In the genomic region with DNA sequence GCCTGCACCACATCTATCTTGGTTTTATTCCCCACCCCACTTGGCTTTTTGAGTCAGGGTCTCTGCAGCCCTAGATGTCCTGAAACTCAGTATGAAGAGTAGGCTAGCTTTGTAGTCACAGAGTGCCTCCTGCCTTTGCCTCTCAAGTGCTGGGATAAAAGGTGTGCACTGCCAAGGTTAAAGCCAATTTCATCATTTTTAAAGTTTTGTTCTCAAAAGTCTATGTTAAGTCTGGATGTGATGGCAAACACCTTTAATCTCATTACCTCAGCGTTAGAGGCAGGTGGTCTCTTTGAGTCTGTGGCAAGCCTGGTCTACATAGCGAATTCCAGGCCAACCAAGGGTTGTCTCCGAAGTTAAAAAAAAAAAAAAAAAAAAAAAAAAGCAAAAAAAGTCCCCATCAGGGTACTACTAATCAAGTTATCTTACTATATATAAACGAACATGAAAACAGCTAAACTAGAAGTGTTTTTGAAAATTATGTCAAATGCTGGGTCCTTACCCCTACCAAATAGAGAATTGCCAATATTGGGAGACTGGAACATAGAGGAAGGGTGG, we compare ENCODE assay signal across 9 mouse cellular contexts. TPM values are rescaled to one million over a fixed set of nuclear protein-coding genes. Genes with fewer than 3 reads are reported as not detected.
A peak's percentile ranks its signal among the peaks of the same experiment; 100 is the strongest.
DNase-seq lines count a peak whose midpoint lies in the region; ATAC-seq and TF ChIP-seq lines count a peak whose summit lies in the region.
"Had no signal": no experiment of that assay in that cellular context is flagged by ENCODE, and none has a peak within 500 bp of the region (broad histone marks: within the 10 kb centered on the region; RNA-seq: fewer than 3 reads in every experiment).

No protein-coding gene starts in this region.

- no peak for TF ChIP-seq POLR2A in ES-Bruce4 (IDR thresholded peaks at IDR 0.05; ENCODE audit: insufficient read depth, low read length)

- H3K27ac ChIP-seq in heart, embryonic 11.5 days (ENCODE audit: low read depth, low read length) = peak overlapping the region; percentile 94; the same call in 1 of the 2 replicates
- H3K27ac ChIP-seq in ES-Bruce4 (ENCODE audit: insufficient read depth, low read length) = no peak overlapping the region
- peak overlapping the region; percentile 94 for H3K27ac ChIP-seq in heart, embryonic 16.5 days (ENCODE audit: low read length)
- peak overlapping the region; percentile 98; the same call in 1 of the 2 replicates for H3K27ac ChIP-seq in liver, postnatal 0 days (ENCODE audit: low read depth)

- peaks cover 7% of the 10 kb centered on the region; the same call in 1 of the 2 replicates for H3K4me1 ChIP-seq in heart, embryonic 11.5 days (ENCODE audit: control insufficient read depth, insufficient read depth, low read length)
- H3K4me1 ChIP-seq in ES-Bruce4 (ENCODE audit: control insufficient read depth, insufficient read depth, low read length) = no peaks in the 10 kb centered on the region
- H3K4me1 ChIP-seq in heart, embryonic 16.5 days (ENCODE audit: control insufficient read depth, insufficient read depth, low read length) = peaks cover 11% of the 10 kb centered on the region
- peaks cover 33% of the 10 kb centered on the region for H3K4me1 ChIP-seq in liver, postnatal 0 days (ENCODE audit: insufficient read depth)

- no peak for TF ChIP-seq EP300 in ES-Bruce4 (IDR thresholded peaks at IDR 0.05; ENCODE audit: insufficient read depth, low read depth, low read length)
- no peak for TF ChIP-seq EP300 in liver, postnatal 0 days (IDR thresholded peaks at IDR 0.05; ENCODE audit: low read depth)

- H3K36me3 ChIP-seq in heart, embryonic 11.5 days (ENCODE audit: control insufficient read depth, insufficient read depth, low read length) = no peaks in the 10 kb centered on the region
- peaks cover 14% of the 10 kb centered on the region; the same call in 1 of the 2 replicates for H3K36me3 ChIP-seq in ES-Bruce4 (ENCODE audit: control insufficient read depth, insufficient read depth, low read length, poor library complexity, severe bottlenecking)
- peaks cover 3% of the 10 kb centered on the region; the same call in 1 of the 2 replicates for H3K36me3 ChIP-seq in heart, embryonic 16.5 days (ENCODE audit: control insufficient read depth, insufficient read depth)
- H3K36me3 ChIP-seq in liver, postnatal 0 days (replicated peaks; ENCODE audit: insufficient read depth, low read length) = no peaks in the 10 kb centered on the region

- DNase-seq in heart, adult 18-20 months = no peak
- no peak for DNase-seq in liver, postnatal 0 days
- no peak for DNase-seq in thymus, adult 18-20 months
- DNase-seq in adrenal gland, postnatal 4 days (ENCODE audit: low spot score in 2 of 2) = no peak
- DNase-seq: lung, postnatal 14 days had no signal

- H3K27me3 ChIP-seq in heart, embryonic 11.5 days (ENCODE audit: control insufficient read depth, insufficient read depth, low read length) = no peaks in the 10 kb centered on the region
- H3K27me3 ChIP-seq in ES-Bruce4 (ENCODE audit: control insufficient read depth, insufficient read depth, low read length, poor library complexity, severe bottlenecking) = no peaks in the 10 kb centered on the region
- H3K27me3 ChIP-seq in heart, embryonic 16.5 days (ENCODE audit: control insufficient read depth, insufficient read depth, low read length) = no peaks in the 10 kb centered on the region
- no peaks in the 10 kb centered on the region for H3K27me3 ChIP-seq in liver, postnatal 0 days (ENCODE audit: insufficient read depth, low read length)

- peak overlapping the region; percentile 89 for H3K4me3 ChIP-seq in heart, embryonic 11.5 days (ENCODE audit: low read depth, low read length)
- peak overlapping the region; percentile 57 for H3K4me3 ChIP-seq in ES-Bruce4 (ENCODE audit: low read depth, low read length)
- peak overlapping the region; percentile 81 for H3K4me3 ChIP-seq in heart, embryonic 16.5 days (ENCODE audit: low read length)
- H3K4me3 ChIP-seq in liver, postnatal 0 days (ENCODE audit: low read depth, low read length) = peak overlapping the region; percentile 96

- peak overlapping the region; percentile 94 for H3K4me2 ChIP-seq in heart, embryonic 11.5 days
- peak overlapping the region; percentile 92 for H3K4me2 ChIP-seq in heart, embryonic 16.5 days (ENCODE audit: low read depth, low read length)
- peak overlapping the region; percentile 95 for H3K4me2 ChIP-seq in liver, postnatal 0 days (ENCODE audit: low read depth, low read length)

- ATAC-seq in heart, embryonic 11.5 days (replicated peaks; ENCODE audit: insufficient number of reproducible peaks, low FRiP score, low TSS enrichment) = no peak
- no peak for ATAC-seq in heart, embryonic 16.5 days (replicated peaks; ENCODE audit: extremely low read depth, insufficient read depth, low FRiP score)
- ATAC-seq in liver, postnatal 0 days = no peak
- ATAC-seq in megakaryocyte-erythroid progenitor cell, adult 5-6 weeks (replicated peaks; ENCODE audit: low FRiP score, low TSS enrichment, poor library complexity, severe bottlenecking) = no peak

- H3K9me3 ChIP-seq in heart, embryonic 11.5 days (replicated peaks; ENCODE audit: control insufficient read depth, low read length) = no peaks in the 10 kb centered on the region
- H3K9me3 ChIP-seq in ES-Bruce4 (replicated peaks; ENCODE audit: control insufficient read depth, insufficient read depth, low read length, poor library complexity, severe bottlenecking) = no peaks in the 10 kb centered on the region
- H3K9me3 ChIP-seq in heart, embryonic 16.5 days (replicated peaks; ENCODE audit: control insufficient read depth, low read length) = no peaks in the 10 kb centered on the region
- no peaks in the 10 kb centered on the region for H3K9me3 ChIP-seq in liver, postnatal 0 days (ENCODE audit: low read length)

- TF ChIP-seq CTCF in ES-Bruce4 (IDR thresholded peaks at IDR 0.05; ENCODE audit: low read depth, low read length) = no peak
- TF ChIP-seq CTCF in liver, postnatal 0 days (IDR thresholded peaks at IDR 0.05; ENCODE audit: low read depth) = no peak

- H3K9ac ChIP-seq in heart, embryonic 11.5 days (ENCODE audit: low read depth, low read length) = peak overlapping the region; percentile 92
- peak overlapping the region; percentile 93 for H3K9ac ChIP-seq in ES-Bruce4 (ENCODE audit: low read depth, poor library complexity, severe bottlenecking)
- peak overlapping the region; percentile 85 for H3K9ac ChIP-seq in heart, embryonic 16.5 days (ENCODE audit: low read length)
- H3K9ac ChIP-seq in liver, postnatal 0 days (replicated peaks) = peak overlapping the region; percentile 94

- WGBS in heart, embryonic 11.5 days (ENCODE audit: insufficient replicate concordance) = 47% methylated on average over 4 of the region's 4 CpGs
- WGBS in heart, embryonic 16.5 days = 36% methylated on average over 4 of the region's 4 CpGs
- WGBS in liver, postnatal 0 days (ENCODE audit: insufficient replicate concordance) = 44% methylated on average over 4 of the region's 4 CpGs

RNA-seq across cellular contexts. Expression of a gene that starts 1.1 kb away (rescaled TPM):
- polyA plus RNA-seq in heart, embryonic 11.5 days (2014; fragmentation: Nextera tagmentation; extraction: Ambion mirVana) = 36.1 and 36.5 TPM in 2 replicates
- 10 to 100 TPM; 31.0 to 35.4 TPM for total RNA-seq in heart, adult 18-20 months (2021)
- 118 and 119 TPM in 2 replicates for polyA plus RNA-seq in ES-Bruce4 (2011; ENCODE audit: insufficient read depth, insufficient read length, low read depth, missing spikeins)
- polyA plus RNA-seq in heart, embryonic 16.5 days (2015; fragmentation: Nextera tagmentation; extraction: Ambion mirVana) = 20.7 and 20.8 TPM in 2 replicates
- 7.0 and 8.6 TPM in 2 replicates for polyA plus RNA-seq in liver, postnatal 0 days (2015; fragmentation: Nextera tagmentation; extraction: Ambion mirVana)
- 71.1 and 73.6 TPM in 2 replicates for total RNA-seq in megakaryocyte-erythroid progenitor cell, adult 5-6 weeks (2014; fragmentation: Nextera tagmentation)
- total RNA-seq in megakaryocyte-erythroid progenitor cell, adult 5-6 weeks (2017) = 50.4 and 59.9 TPM in 2 replicates
- 10 to 100 TPM; 61.4 to 67.3 TPM for total RNA-seq in adrenal gland, postnatal 4 days (2021)

RNA-seq across cellular contexts. Expression of a gene that starts 1.1 kb away (rescaled TPM):
- 52.0 and 53.5 TPM in 2 replicates for polyA plus RNA-seq in heart, embryonic 11.5 days (2014; fragmentation: Nextera tagmentation; extraction: Ambion mirVana)
- total RNA-seq in heart, adult 18-20 months (2021) = 10 to 100 TPM; 77.6 to 82.5 TPM
- 48.9 and 55.0 TPM in 2 replicates for polyA plus RNA-seq in ES-Bruce4 (2011; ENCODE audit: insufficient read depth, insufficient read length, low read depth, missing spikeins)
- 56.4 and 61.6 TPM in 2 replicates for polyA plus RNA-seq in heart, embryonic 16.5 days (2015; fragmentation: Nextera tagmentation; extraction: Ambion mirVana)
- 27.2 and 28.7 TPM in 2 replicates for polyA plus RNA-seq in liver, postnatal 0 days (2015; fragmentation: Nextera tagmentation; extraction: Ambion mirVana)
- total RNA-seq in megakaryocyte-erythroid progenitor cell, adult 5-6 weeks (2014; fragmentation: Nextera tagmentation) = 40.0 and 41.2 TPM in 2 replicates
- 17.5 and 21.8 TPM in 2 replicates for total RNA-seq in megakaryocyte-erythroid progenitor cell, adult 5-6 weeks (2017)
- 100 to 1,000 TPM; 130 TPM for total RNA-seq in adrenal gland, postnatal 4 days (2021)

RNA-seq across cellular contexts. Expression of a gene that starts 47.0 kb away (rescaled TPM):
- polyA plus RNA-seq in heart, embryonic 11.5 days (2014; fragmentation: Nextera tagmentation; extraction: Ambion mirVana) = 47.5 and 59.6 TPM in 2 replicates
- 10 to 100 TPM; 19.6 to 26.9 TPM for total RNA-seq in heart, adult 18-20 months (2021)
- polyA plus RNA-seq in ES-Bruce4 (2011; ENCODE audit: insufficient read depth, insufficient read length, low read depth, missing spikeins) = 20.0 and 20.4 TPM in 2 replicates
- 54.1 and 59.6 TPM in 2 replicates for polyA plus RNA-seq in heart, embryonic 16.5 days (2015; fragmentation: Nextera tagmentation; extraction: Ambion mirVana)
- 52.3 and 54.5 TPM in 2 replicates for polyA plus RNA-seq in liver, postnatal 0 days (2015; fragmentation: Nextera tagmentation; extraction: Ambion mirVana)
- 145 and 157 TPM in 2 replicates for total RNA-seq in megakaryocyte-erythroid progenitor cell, adult 5-6 weeks (2014; fragmentation: Nextera tagmentation)
- 20.5 and 38.6 TPM in 2 replicates for total RNA-seq in megakaryocyte-erythroid progenitor cell, adult 5-6 weeks (2017)
- 10 to 100 TPM; 57.3 to 57.5 TPM for total RNA-seq in adrenal gland, postnatal 4 days (2021)

RNA-seq across cellular contexts. Expression of a gene that starts 58.7 kb away (rescaled TPM):
- 9.1 and 13.5 TPM in 2 replicates for polyA plus RNA-seq in heart, embryonic 11.5 days (2014; fragmentation: Nextera tagmentation; extraction: Ambion mirVana)
- total RNA-seq in heart, adult 18-20 months (2021) = 10 to 100 TPM; 20.7 to 25.8 TPM
- polyA plus RNA-seq in ES-Bruce4 (2011; ENCODE audit: insufficient read depth, insufficient read length, low read depth, missing spikeins) = 26.0 and 28.9 TPM in 2 replicates
- polyA plus RNA-seq in heart, embryonic 16.5 days (2015; fragmentation: Nextera tagmentation; extraction: Ambion mirVana) = 16.2 and 18.5 TPM in 2 replicates
- 15.6 and 17.9 TPM in 2 replicates for polyA plus RNA-seq in liver, postnatal 0 days (2015; fragmentation: Nextera tagmentation; extraction: Ambion mirVana)
- total RNA-seq in megakaryocyte-erythroid progenitor cell, adult 5-6 weeks (2014; fragmentation: Nextera tagmentation) = 23.4 and 37.7 TPM in 2 replicates
- 18.4 and 19.4 TPM in 2 replicates for total RNA-seq in megakaryocyte-erythroid progenitor cell, adult 5-6 weeks (2017)
- 10 to 100 TPM; 68.2 to 74.1 TPM for total RNA-seq in adrenal gland, postnatal 4 days (2021)
